Comparison of ENCODE assay signal across 24 mouse cellular contexts in the genomic region with DNA sequence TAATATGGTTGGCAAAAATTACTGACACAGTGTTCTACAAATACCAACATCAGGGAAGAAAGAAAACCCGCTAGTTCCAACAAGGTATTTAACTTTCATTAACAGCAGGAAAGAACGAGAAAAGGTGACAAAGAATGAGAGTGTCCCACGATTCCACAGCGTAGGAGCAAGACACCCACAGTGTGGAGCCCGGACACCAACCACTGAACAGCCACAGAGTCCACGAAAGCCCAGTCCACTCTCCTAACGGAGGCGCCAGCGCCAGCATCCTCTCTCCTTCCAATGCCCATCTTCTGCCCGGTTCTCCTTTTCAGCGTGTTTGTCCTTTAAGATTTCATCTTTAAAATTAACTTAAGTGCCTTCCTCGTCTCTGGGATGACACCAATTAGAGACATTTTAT.
"Had no signal": no experiment of that assay in that cellular context is flagged by ENCODE, and none has a peak within 500 bp of the region (broad histone marks: within the 10 kb centered on the region; RNA-seq: fewer than 3 reads in every experiment).

No protein-coding gene starts in this region.

- DNase-seq: left cerebral cortex, postnatal 4 days; liver; liver, embryonic 13.5 days; liver, postnatal 0 days; lung, adult 2 months; lung, postnatal 10 days; lung, postnatal 14 days; lung, postnatal 4 days; midbrain, embryonic 14.5 days had no signal

- H3K27ac ChIP-seq: limb, embryonic 10.5 days; limb, embryonic 12.5 days; limb, embryonic 13.5 days; limb, embryonic 15.5 days; liver, embryonic 12.5 days; liver, embryonic 13.5 days; liver, embryonic 14.5 days; liver, embryonic 15.5 days; macrophage; midbrain, embryonic 10.5 days; midbrain, embryonic 12.5 days; midbrain, embryonic 13.5 days; midbrain, embryonic 15.5 days had no signal

- H3K4me3 ChIP-seq: limb, embryonic 10.5 days; limb, embryonic 12.5 days; limb, embryonic 13.5 days; limb, embryonic 15.5 days; liver, embryonic 12.5 days; liver, embryonic 13.5 days; liver, embryonic 15.5 days; lung, embryonic 15.5 days; megakaryocyte, embryonic 14.5 days; midbrain, embryonic 10.5 days; midbrain, embryonic 12.5 days; midbrain, embryonic 13.5 days; midbrain, embryonic 15.5 days; myocyte had no signal
